21 mouse cellular contexts compared by ENCODE assay signal in genomic region chr9:112176317-112176716, GRCm38 (mm10). TPM values are rescaled to one million over a fixed set of nuclear protein-coding genes. Genes with fewer than 3 reads are reported as not detected.
A peak's percentile ranks its signal among the peaks of the same experiment; 100 is the strongest.
DNase-seq lines count a peak whose midpoint lies in the region; ATAC-seq and TF ChIP-seq lines count a peak whose summit lies in the region.
"Had no signal": no experiment of that assay in that cellular context is flagged by ENCODE, and none has a peak within 500 bp of the region (broad histone marks: within the 10 kb centered on the region; RNA-seq: fewer than 3 reads in every experiment).

No protein-coding gene starts in this region.

- H3K27me3 ChIP-seq in forebrain, postnatal 0 days (ENCODE audit: insufficient read depth, low read length) = no peaks in the 10 kb centered on the region
- no peaks in the 10 kb centered on the region for H3K27me3 ChIP-seq in forebrain, embryonic 16.5 days (replicated peaks; ENCODE audit: control insufficient read depth, insufficient read depth, low read length)
- no peaks in the 10 kb centered on the region; the same call in 1 of the 2 replicates for H3K27me3 ChIP-seq in lung, embryonic 16.5 days (ENCODE audit: control insufficient read depth, insufficient read depth, low read depth, low read length)
- H3K27me3 ChIP-seq: CH12.LX; heart, embryonic 13.5 days; kidney, embryonic 15.5 days; lung, embryonic 15.5 days; neural tube, embryonic 12.5 days had no signal

- H3K4me2 ChIP-seq in forebrain, postnatal 0 days (ENCODE audit: low read depth) = no peak overlapping the region
- no peak overlapping the region for H3K4me2 ChIP-seq in forebrain, embryonic 16.5 days (ENCODE audit: low read length)
- no peak overlapping the region for H3K4me2 ChIP-seq in lung, embryonic 16.5 days (ENCODE audit: low read depth, low read length)
- H3K4me2 ChIP-seq: heart, embryonic 13.5 days; kidney, embryonic 15.5 days; lung, embryonic 15.5 days; neural tube, embryonic 12.5 days had no signal

- no peak for TF ChIP-seq CTCF in forebrain, postnatal 0 days (IDR thresholded peaks at IDR 0.05; ENCODE audit: low read depth)
- TF ChIP-seq CTCF in lung, adult 2 months (IDR thresholded peaks at IDR 0.05; ENCODE audit: insufficient read depth, low read length) = no peak

- no peaks in the 10 kb centered on the region for H3K9me3 ChIP-seq in forebrain, postnatal 0 days (ENCODE audit: low read length)
- H3K9me3 ChIP-seq in forebrain, embryonic 16.5 days (ENCODE audit: control insufficient read depth, low read length) = no peaks in the 10 kb centered on the region
- no peaks in the 10 kb centered on the region for H3K9me3 ChIP-seq in lung, embryonic 16.5 days (ENCODE audit: control insufficient read depth, low read length)
- H3K9me3 ChIP-seq: heart, embryonic 13.5 days; kidney, embryonic 15.5 days; limb, embryonic 10.5 days; lung, embryonic 15.5 days; neural tube, embryonic 12.5 days had no signal

- no peak overlapping the region for H3K9ac ChIP-seq in forebrain, postnatal 0 days
- no peak overlapping the region for H3K9ac ChIP-seq in forebrain, embryonic 16.5 days (replicated peaks; ENCODE audit: low read depth, low read length)
- H3K9ac ChIP-seq in lung, embryonic 16.5 days (ENCODE audit: low read length) = no peak overlapping the region
- H3K9ac ChIP-seq: heart, embryonic 13.5 days; kidney, embryonic 15.5 days; lung, embryonic 15.5 days; neural tube, embryonic 12.5 days had no signal

- ATAC-seq in forebrain, postnatal 0 days = no peak
- ATAC-seq in forebrain, embryonic 16.5 days = no peak
- ATAC-seq in lung, embryonic 16.5 days (ENCODE audit: low read depth) = 0 out of 2 replicates have a peak, but pooled peaks have one; percentile 23
- peak; percentile 37 for ATAC-seq in megakaryocyte progenitor cell, adult 5-6 weeks (replicated peaks; ENCODE audit: poor library complexity)

- 64% methylated on average over 6 of the region's 6 CpGs for WGBS in forebrain, postnatal 0 days
- WGBS in forebrain, embryonic 16.5 days = 74% methylated on average over 6 of the region's 6 CpGs
- WGBS in lung, embryonic 16.5 days = 57% methylated on average over 6 of the region's 6 CpGs
- WGBS in lung, adult 2 months = 68% methylated on average over 6 of the region's 6 CpGs

- peaks cover 44% of the 10 kb centered on the region for H3K36me3 ChIP-seq in forebrain, postnatal 0 days (ENCODE audit: insufficient read depth)
- H3K36me3 ChIP-seq in forebrain, embryonic 16.5 days (ENCODE audit: control insufficient read depth, insufficient read depth) = peaks cover 3% of the 10 kb centered on the region; the same call in 1 of the 2 replicates
- H3K36me3 ChIP-seq in lung, embryonic 16.5 days (ENCODE audit: control insufficient read depth, insufficient read depth, low read length) = no peaks in the 10 kb centered on the region
- H3K36me3 ChIP-seq: heart, embryonic 13.5 days; kidney, embryonic 15.5 days; limb, embryonic 10.5 days; lung, embryonic 15.5 days; neural tube, embryonic 12.5 days had no signal

- peak overlapping the region; percentile 16; the same call in 1 of the 2 replicates for H3K27ac ChIP-seq in forebrain, postnatal 0 days (ENCODE audit: low read depth, low read length)
- no peak overlapping the region for H3K27ac ChIP-seq in forebrain, embryonic 16.5 days (ENCODE audit: low read length)
- H3K27ac ChIP-seq in lung, embryonic 16.5 days (ENCODE audit: low read length) = no peak overlapping the region
- H3K27ac ChIP-seq: heart, embryonic 13.5 days; kidney, embryonic 15.5 days; limb, embryonic 10.5 days; lung, embryonic 15.5 days; neural tube, embryonic 12.5 days had no signal

- H3K4me3 ChIP-seq in forebrain, postnatal 0 days (ENCODE audit: low read depth, low read length) = no peak overlapping the region
- no peak overlapping the region for H3K4me3 ChIP-seq in forebrain, embryonic 16.5 days (replicated peaks; ENCODE audit: low read length)
- no peak overlapping the region for H3K4me3 ChIP-seq in lung, embryonic 16.5 days (ENCODE audit: low read length)
- no peak overlapping the region for H3K4me3 ChIP-seq in lung, adult 2 months (replicated peaks; ENCODE audit: extremely low read depth, low read depth, low read length)
- H3K4me3 ChIP-seq: heart, embryonic 13.5 days; kidney, embryonic 15.5 days; limb, embryonic 10.5 days; lung, embryonic 15.5 days; neural tube, embryonic 12.5 days had no signal

- H3K4me1 ChIP-seq in forebrain, postnatal 0 days (ENCODE audit: insufficient read depth) = 0 out of 2 replicates have a peak, but pooled peaks cover 5% of the 10 kb centered on the region
- peaks cover under 1% of the 10 kb centered on the region; the same call in 1 of the 2 replicates for H3K4me1 ChIP-seq in forebrain, embryonic 16.5 days (replicated peaks; ENCODE audit: control insufficient read depth, insufficient read depth, low read length)
- H3K4me1 ChIP-seq in lung, embryonic 16.5 days (replicated peaks; ENCODE audit: control insufficient read depth, insufficient read depth, low read length) = peaks cover 1% of the 10 kb centered on the region; the same call in 1 of the 2 replicates
- H3K4me1 ChIP-seq in lung, adult 2 months (ENCODE audit: control insufficient read depth, insufficient read depth, low read length) = no peaks in the 10 kb centered on the region

- TF ChIP-seq POLR2A in lung, adult 2 months (IDR thresholded peaks at IDR 0.05; ENCODE audit: borderline replicate concordance, extremely low read depth, low read depth, low read length) = no peak

- DNase-seq in forebrain, postnatal 0 days = no peak
- DNase-seq in lung, adult 2 months = no peak
- peak; percentile 35 for DNase-seq in liver
- no peak for DNase-seq in kidney, adult 18-20 months
- DNase-seq in left cerebral cortex, adult 18-20 months (ENCODE audit: low spot score in 2 of 2) = no peak
- DNase-seq: cerebellum, postnatal 14 days; gastrocnemius, postnatal 25 days; heart, postnatal 4 days; layer of hippocampus, postnatal 36 days; right cerebral cortex, postnatal 14 days; thymus, postnatal 36 days had no signal

RNA-seq across cellular contexts. Expression of gene Arpp21, which starts 59.4 kb away (rescaled TPM):
- total RNA-seq in forebrain, postnatal 0 days (2014; rRNA removed) = 151 and 230 TPM in 2 replicates
- polyA plus RNA-seq in forebrain, postnatal 0 days (2015; fragmentation: Nextera tagmentation; extraction: Ambion mirVana) = 118 and 122 TPM in 2 replicates
- 81.2 and 115 TPM in 2 replicates for polyA plus RNA-seq in forebrain, embryonic 16.5 days (2015; fragmentation: Nextera tagmentation; extraction: Ambion mirVana)
- 2.2 and 6.2 TPM in 2 replicates for polyA plus RNA-seq in lung, embryonic 16.5 days (2015; fragmentation: Nextera tagmentation; extraction: Ambion mirVana)
- polyA plus RNA-seq in lung, adult 2 months (2012; rRNA removed) = 0.10 and 1.0 TPM in 2 replicates
- 0.10 and 0.79 TPM in 2 replicates for total RNA-seq in megakaryocyte progenitor cell, adult 5-6 weeks (2015)
- 0.46 and 1.4 TPM in 2 replicates for total RNA-seq in megakaryocyte progenitor cell, adult 5-6 weeks (2017)
- total RNA-seq in left cerebral cortex, adult 18-20 months (2021) = 100 to 1,000 TPM; 673 to 751 TPM
- total RNA-seq: CH12.LX; monocyte, adult 5-6 weeks had no signal

Comparison
In these comparisons a context has a peak if more than half of its experiments do, and no peak if none do; other contexts are left out.
1. ATAC-seq: peak in lung, embryonic 16.5 days (single experiment) and megakaryocyte progenitor cell, adult 5-6 weeks (single experiment); none in forebrain, postnatal 0 days (single experiment) and forebrain, embryonic 16.5 days (single experiment).
2. RNA of gene Arpp21, which starts 59.4 kb away (polyA plus RNA-seq): 118 to 122 TPM in forebrain, postnatal 0 days and 81.2 to 115 TPM in forebrain, embryonic 16.5 days; 2.2 to 6.2 TPM in lung, embryonic 16.5 days and 0.10 to 1.0 TPM in lung, adult 2 months; every median in the first group is over 10 times any median in the second.